Mouse (Mus musculus) liver, adult 2 months (tissue): ENCODE results near the gene Large2.

Experiments used
- CTCF ChIP-seq: fragments of 200-500 bp; IDR thresholded peaks from 2 replicates; pipeline ENCODE4 v1.5.1; 2011; ENCODE audit warnings: low read depth, low read length, control low read depth
- POLR2A ChIP-seq: fragments of 200-500 bp; IDR thresholded peaks from 2 replicates; pipeline ENCODE4 v1.6.1; 2011; ENCODE audit warnings: low read length, control low read depth; ENCODE audit not compliant: insufficient read depth; ENCODE audit errors: extremely low read depth

- TF ChIP-seq CTCF = no peak
- TF ChIP-seq POLR2A = no peak
Observed at GRCm38 (mm10) chr2:92373437-92373813, 1.2 kb downstream of the Large2 start.
